Mouse (Mus musculus) intestine, embryonic 15.5 days (tissue): ENCODE measurements around the gene Tmem123. TPM values are rescaled to one million over a fixed set of nuclear protein-coding genes. Genes with fewer than 3 reads are reported as not detected.

Experiments used
- ATAC-seq: fragments of 200-750 bp; cut with Nextera tagmentation; 2 replicates; pipeline ENCODE4 v1.8.0; 2017; ENCODE audit warnings: moderate TSS enrichment, moderate library complexity
- H3K27ac ChIP-seq: fragments of 300-500 bp; sonication (generic); 2 replicates; pipeline ENCODE4 v1.5.1; 2015; ENCODE audit warnings: mild to moderate bottlenecking, inconsistent platforms
- H3K27me3 ChIP-seq: fragments of 300-500 bp; sonication (generic); replicated peaks from 2 replicates; pipeline ENCODE4 v1.6.1; 2015; ENCODE audit warnings: inconsistent platforms
- H3K36me3 ChIP-seq: fragments of 300-500 bp; sonication (generic); 2 replicates; pipeline ENCODE4 v1.6.1; 2015; ENCODE audit warnings: inconsistent platforms
- H3K4me1 ChIP-seq: fragments of 300-500 bp; sonication (generic); replicated peaks from 2 replicates; pipeline ENCODE4 v1.6.1; 2015; ENCODE audit warnings: inconsistent platforms
- H3K4me2 ChIP-seq: fragments of 300-500 bp; sonication (generic); replicated peaks from 2 replicates; pipeline ENCODE4 v1.6.1; 2015; ENCODE audit warnings: mild to moderate bottlenecking, inconsistent platforms
- H3K4me3 ChIP-seq: fragments of 300-500 bp; sonication (generic); replicated peaks from 2 replicates; pipeline ENCODE4 v1.5.1; 2015; ENCODE audit warnings: inconsistent platforms
- H3K9ac ChIP-seq: fragments of 300-500 bp; sonication (generic); 2 replicates; pipeline ENCODE4 v1.6.1; 2015; ENCODE audit warnings: inconsistent platforms
- H3K9me3 ChIP-seq: fragments of 300-500 bp; sonication (generic); 2 replicates; pipeline ENCODE4 v1.6.1; 2016; ENCODE audit warnings: inconsistent platforms
- WGBS: fragments of 180-500 bp; shearing (Covaris S2); methylation state at CpG from one replicate; pipeline ENCODE4 v1.1.7; 2015; 5-methylcytosine and 5-hydroxymethylcytosine counted together
- polyA plus RNA-seq: library from polyadenylated mRNA; unstranded; fragments of >200 nt; fragmentation: Nextera tagmentation; extraction: Ambion mirVana; gene quantifications from 2 replicates; pipeline ENCODE4 v1.2.1, GENCODE M21; 2015

Tmem123 gene
- polyA plus RNA-seq, 1 experiment from 2014 or later = 78.8 TPM

GRCm38 (mm10) chr9:7777652-7778051 lies 13.8 kb downstream of the Tmem123 start:
- Histone ChIP-seq H3K9me3 (no peaks in the 10 kb centered on the region), H3K4me1 (no peaks in the 10 kb centered on the region), H3K9ac (no peak overlapping the region), H3K27ac (no peak overlapping the region), H3K27me3 (no peaks in the 10 kb centered on the region), H3K36me3 (0 out of 2 replicates have a peak, but pooled peaks cover 3% of the 10 kb centered on the region), H3K4me3 (no peak overlapping the region), H3K4me2 (no peak overlapping the region)
- 78% methylated on average over 1 of the region's 1 CpGs for WGBS
- ATAC-seq = no peak

- H3K36me3 ChIP-seq = no peaks in the 10 kb centered on the region
- WGBS = 81% methylated on average over 7 of the region's 7 CpGs
- H3K9me3 ChIP-seq = no peaks in the 10 kb centered on the region
- H3K27me3 ChIP-seq = no peaks in the 10 kb centered on the region
- no peak overlapping the region for H3K9ac ChIP-seq
- H3K4me3 ChIP-seq = no peak overlapping the region
- ATAC-seq = 0 out of 2 replicates have a peak, but pooled peaks have one; percentile 26
- H3K27ac ChIP-seq = no peak overlapping the region
- no peak overlapping the region for H3K4me2 ChIP-seq
- no peaks in the 10 kb centered on the region for H3K4me1 ChIP-seq
These were observed 14.9 kb downstream of the Tmem123 start for GRCm38 (mm10) chr9:7778771-7779170.

- H3K27me3 ChIP-seq = no peaks in the 10 kb centered on the region
- 0 out of 2 replicates have a peak, but pooled peaks cover 3% of the 10 kb centered on the region for H3K4me1 ChIP-seq
- H3K9ac ChIP-seq = no peak overlapping the region
- H3K36me3 ChIP-seq = no peaks in the 10 kb centered on the region
- H3K27ac ChIP-seq = no peak overlapping the region
- no peaks in the 10 kb centered on the region for H3K9me3 ChIP-seq
- no peak for ATAC-seq
- 96% methylated on average over 4 of the region's 4 CpGs for WGBS
- no peak overlapping the region for H3K4me3 ChIP-seq
- no peak overlapping the region for H3K4me2 ChIP-seq
These were observed 15.9 kb downstream of the Tmem123 start for GRCm38 (mm10) chr9:7779786-7780185.

GRCm38 (mm10) chr9:7780250-7781150 lies 16.7 kb downstream of the Tmem123 start:
- Histone ChIP-seq H3K36me3 (no peaks in the 10 kb centered on the region), H3K9me3 (no peaks in the 10 kb centered on the region), H3K4me2 (no peak overlapping the region), H3K27me3 (no peaks in the 10 kb centered on the region), H3K27ac (no peak overlapping the region), H3K9ac (no peak overlapping the region), H3K4me1 (0 out of 2 replicates have a peak, but pooled peaks cover 3% of the 10 kb centered on the region), H3K4me3 (no peak overlapping the region)
- no peak for ATAC-seq
- 94% methylated on average over 8 of the region's 8 CpGs for WGBS

GRCm38 (mm10) chr9:7783823-7784614 lies 20.2 kb downstream of the Tmem123 start:
- 85% methylated on average over 15 of the region's 15 CpGs for WGBS
- H3K27me3 ChIP-seq = no peaks in the 10 kb centered on the region
- H3K4me2 ChIP-seq = no peak overlapping the region
- H3K4me3 ChIP-seq = no peak overlapping the region
- H3K9me3 ChIP-seq = no peaks in the 10 kb centered on the region
- no peak for ATAC-seq
- H3K27ac ChIP-seq = no peak overlapping the region
- 0 out of 2 replicates have a peak, but pooled peaks cover 3% of the 10 kb centered on the region for H3K4me1 ChIP-seq
- no peaks in the 10 kb centered on the region for H3K36me3 ChIP-seq
- no peak overlapping the region for H3K9ac ChIP-seq

GRCm38 (mm10) chr9:7784615-7785012 lies 20.8 kb downstream of the Tmem123 start:
- WGBS = 51% methylated on average over 1 of the region's 1 CpGs
- no peak overlapping the region for H3K27ac ChIP-seq
- ATAC-seq = 0 out of 2 replicates have a peak, but pooled peaks have one; percentile 25
- no peak overlapping the region for H3K4me2 ChIP-seq
- no peak overlapping the region for H3K9ac ChIP-seq
- H3K4me1 ChIP-seq = 0 out of 2 replicates have a peak, but pooled peaks cover 3% of the 10 kb centered on the region
- H3K9me3 ChIP-seq = no peaks in the 10 kb centered on the region
- H3K36me3 ChIP-seq = no peaks in the 10 kb centered on the region
- H3K27me3 ChIP-seq = no peaks in the 10 kb centered on the region
- no peak overlapping the region for H3K4me3 ChIP-seq

GRCm38 (mm10) chr9:7785396-7785795 lies 21.6 kb downstream of the Tmem123 start:
- H3K27ac ChIP-seq = no peak overlapping the region
- no peak overlapping the region for H3K4me3 ChIP-seq
- no peak for ATAC-seq
- no peaks in the 10 kb centered on the region for H3K27me3 ChIP-seq
- 0 out of 2 replicates have a peak, but pooled peaks cover 3% of the 10 kb centered on the region for H3K4me1 ChIP-seq
- no peak overlapping the region for H3K4me2 ChIP-seq
- H3K9ac ChIP-seq = no peak overlapping the region
- no peaks in the 10 kb centered on the region for H3K9me3 ChIP-seq
- 77% methylated on average over 3 of the region's 3 CpGs for WGBS
- H3K36me3 ChIP-seq = no peaks in the 10 kb centered on the region

- Histone ChIP-seq H3K9ac (no peak overlapping the region), H3K4me2 (no peak overlapping the region), H3K36me3 (no peaks in the 10 kb centered on the region; the same call in 1 of the 2 replicates), H3K27me3 (no peaks in the 10 kb centered on the region), H3K9me3 (no peaks in the 10 kb centered on the region), H3K27ac (no peak overlapping the region), H3K4me1 (0 out of 2 replicates have a peak, but pooled peaks cover 3% of the 10 kb centered on the region), H3K4me3 (no peak overlapping the region)
- no peak for ATAC-seq
- WGBS = 88% methylated on average over 7 of the region's 7 CpGs
These were observed 22.2 kb downstream of the Tmem123 start for GRCm38 (mm10) chr9:7786086-7786485.

GRCm38 (mm10) chr9:7788411-7788810 lies 24.6 kb downstream of the Tmem123 start:
- H3K27ac ChIP-seq = no peak overlapping the region
- H3K36me3 ChIP-seq = peaks cover 6% of the 10 kb centered on the region; the same call in 1 of the 2 replicates
- no peaks in the 10 kb centered on the region for H3K9me3 ChIP-seq
- 0 out of 2 replicates have a peak, but pooled peaks cover 3% of the 10 kb centered on the region for H3K4me1 ChIP-seq
- H3K27me3 ChIP-seq = no peaks in the 10 kb centered on the region
- ATAC-seq = no peak
- H3K9ac ChIP-seq = no peak overlapping the region
- H3K4me2 ChIP-seq = no peak overlapping the region
- H3K4me3 ChIP-seq = no peak overlapping the region
- WGBS = 89% methylated on average over 6 of the region's 6 CpGs

GRCm38 (mm10) chr9:7789764-7790575 lies 26.1 kb downstream of the Tmem123 start:
- H3K9ac ChIP-seq = no peak overlapping the region
- ATAC-seq = no peak
- H3K9me3 ChIP-seq = no peaks in the 10 kb centered on the region
- no peaks in the 10 kb centered on the region for H3K4me1 ChIP-seq
- no peak overlapping the region for H3K4me2 ChIP-seq
- H3K4me3 ChIP-seq = no peak overlapping the region
- H3K36me3 ChIP-seq = peaks cover 6% of the 10 kb centered on the region; the same call in 1 of the 2 replicates
- WGBS = 81% methylated on average over 8 of the region's 8 CpGs
- H3K27me3 ChIP-seq = no peaks in the 10 kb centered on the region
- H3K27ac ChIP-seq = no peak overlapping the region

GRCm38 (mm10) chr9:7790580-7791084 lies 26.8 kb downstream of the Tmem123 start:
- H3K9ac ChIP-seq = no peak overlapping the region
- no peaks in the 10 kb centered on the region for H3K27me3 ChIP-seq
- no peak overlapping the region for H3K4me2 ChIP-seq
- H3K9me3 ChIP-seq = no peaks in the 10 kb centered on the region
- no peak overlapping the region for H3K27ac ChIP-seq
- WGBS = 86% methylated on average over 11 of the region's 11 CpGs
- peak; percentile 74; the same call in 1 of the 2 replicates for ATAC-seq
- H3K4me1 ChIP-seq = no peaks in the 10 kb centered on the region
- H3K36me3 ChIP-seq = peaks cover 8% of the 10 kb centered on the region; the same call in 1 of the 2 replicates
- no peak overlapping the region for H3K4me3 ChIP-seq
